Comparison of ENCODE assay signal across 26 mouse cellular contexts in genomic region chr15:40388806-40389205, GRCm38 (mm10).
"Had no signal": no experiment of that assay in that cellular context is flagged by ENCODE, and none has a peak within 500 bp of the region (broad histone marks: within the 10 kb centered on the region; RNA-seq: fewer than 3 reads in every experiment).

No protein-coding gene starts in this region.

- H3K27ac ChIP-seq: heart, embryonic 10.5 days; hindbrain, embryonic 10.5 days; hindbrain, embryonic 12.5 days; hindbrain, embryonic 14.5 days; intestine, embryonic 15.5 days; layer of hippocampus, adult 2 months; left cerebral cortex, adult 2 months; limb, embryonic 13.5 days; limb, embryonic 15.5 days; liver, embryonic 12.5 days; liver, embryonic 14.5 days had no signal

- DNase-seq: gastrocnemius, postnatal 10 days; gastrocnemius, postnatal 25 days; heart, adult 18-20 months; heart, postnatal 10 days; heart, postnatal 4 days; kidney, adult 18-20 months; kidney, adult 8-10 months; kidney, postnatal 10 days; kidney, postnatal 25 days; kidney, postnatal 4 days; left cerebral cortex, postnatal 4 days had no signal

- H3K4me2 ChIP-seq: heart, embryonic 12.5 days; hindbrain, embryonic 12.5 days; hindbrain, embryonic 14.5 days; intestine, embryonic 15.5 days; limb, embryonic 13.5 days; limb, embryonic 15.5 days; liver, embryonic 12.5 days had no signal

- H3K36me3 ChIP-seq: heart, embryonic 10.5 days; heart, embryonic 12.5 days; hindbrain, embryonic 10.5 days; hindbrain, embryonic 12.5 days; intestine, embryonic 15.5 days; limb, embryonic 13.5 days; limb, embryonic 15.5 days; liver, embryonic 12.5 days had no signal

- H3K27me3 ChIP-seq: heart, embryonic 12.5 days; hindbrain, embryonic 12.5 days; intestine, embryonic 15.5 days; limb, embryonic 13.5 days; limb, embryonic 15.5 days; liver, embryonic 12.5 days had no signal

- H3K9me3 ChIP-seq: heart, embryonic 10.5 days; hindbrain, embryonic 10.5 days; hindbrain, embryonic 12.5 days; intestine, embryonic 15.5 days; limb, embryonic 13.5 days; limb, embryonic 15.5 days; liver, embryonic 12.5 days had no signal

- H3K9ac ChIP-seq: heart, embryonic 12.5 days; hindbrain, embryonic 12.5 days; hindbrain, embryonic 14.5 days; intestine, embryonic 15.5 days; limb, embryonic 13.5 days; limb, embryonic 15.5 days; liver, embryonic 12.5 days; liver, embryonic 14.5 days had no signal

- H3K4me1 ChIP-seq: heart, embryonic 10.5 days; heart, embryonic 12.5 days; hindbrain, embryonic 10.5 days; hindbrain, embryonic 12.5 days; intestine, embryonic 15.5 days; limb, embryonic 13.5 days; limb, embryonic 15.5 days; liver, embryonic 12.5 days had no signal

- ATAC-seq: hindbrain, embryonic 16.5 days; inflammation-experienced regulatory T-cells, adult 6 months; intestine, embryonic 15.5 days; intestine, postnatal 0 days; liver, embryonic 12.5 days had no signal

- H3K4me3 ChIP-seq: heart, embryonic 10.5 days; heart, embryonic 12.5 days; hindbrain, embryonic 10.5 days; hindbrain, embryonic 12.5 days; intestine, embryonic 15.5 days; layer of hippocampus, adult 2 months; left cerebral cortex, adult 2 months; limb, embryonic 13.5 days; limb, embryonic 15.5 days; liver, embryonic 12.5 days had no signal
